Mouse (Mus musculus): Measurements from ENCODE around the gene Ptpro.

GRCm38 (mm10) chr6:137211441-137211840 is 40.7 kb upstream of the Ptpro start:
- TF ChIP-seq CTCF (conservative IDR thresholded peaks at IDR 0.05; ENCODE audit: low read length) (no peak), NANOG (IDR thresholded peaks at IDR 0.05; ENCODE audit: borderline replicate concordance, low read length) (no peak), POU5F1 (IDR thresholded peaks at IDR 0.05; ENCODE audit: borderline replicate concordance, low read length) (no peak)

Data from E14TG2a.4 (cell line).